Mouse (Mus musculus) heart, embryonic 10.5 days (tissue): ENCODE data around the gene Sv2c. TPM values are rescaled to one million over a fixed set of nuclear protein-coding genes. Genes with fewer than 3 reads are reported as not detected.
A peak's percentile ranks its signal among the peaks of the same experiment; 100 is the strongest.

Experiments
- DNase-seq: peaks from one replicate; pipeline ENCODE4 v3.0.0-alpha.2; 2017; ENCODE audit warnings: low spot score
- H3K27ac ChIP-seq: fragments of 300-500 bp; sonication (generic); 2 replicates; pipeline ENCODE4 v1.5.1; 2016; ENCODE audit warnings: mild to moderate bottlenecking
- H3K27me3 ChIP-seq: fragments of 300-500 bp; sonication (generic); 2 replicates; pipeline ENCODE4 v1.6.1; 2016; ENCODE audit warnings: mild to moderate bottlenecking; ENCODE audit not compliant: poor library complexity, insufficient read depth, severe bottlenecking
- H3K36me3 ChIP-seq: fragments of 300-500 bp; sonication (generic); 2 replicates; pipeline ENCODE4 v1.6.1; 2016; ENCODE audit warnings: mild to moderate bottlenecking, moderate library complexity
- H3K4me1 ChIP-seq: fragments of 300-500 bp; sonication (generic); 2 replicates; pipeline ENCODE4 v1.6.1; 2016; ENCODE audit warnings: mild to moderate bottlenecking
- H3K4me3 ChIP-seq: fragments of 300-500 bp; sonication (generic); 2 replicates; pipeline ENCODE4 v1.5.1; 2016; ENCODE audit warnings: mild to moderate bottlenecking, moderate library complexity
- H3K9me3 ChIP-seq: fragments of 300-500 bp; sonication (generic); 2 replicates; pipeline ENCODE4 v1.6.1; 2016; ENCODE audit warnings: mild to moderate bottlenecking, moderate library complexity
- WGBS: fragments of 180-500 bp; shearing (Covaris S2); methylation state at CpG from one replicate; pipeline ENCODE4 v1.1.7; 2016; 5-methylcytosine and 5-hydroxymethylcytosine counted together
- polyA plus RNA-seq: library from polyadenylated mRNA; unstranded; fragments of >200 nt; fragmentation: Nextera tagmentation; extraction: Ambion mirVana; gene quantifications from 2 replicates; pipeline ENCODE4 v1.2.1, GENCODE M21; 2016

The Sv2c gene
- 0.29 and 1.1 TPM in 2 replicates for polyA plus RNA-seq

DNA sequence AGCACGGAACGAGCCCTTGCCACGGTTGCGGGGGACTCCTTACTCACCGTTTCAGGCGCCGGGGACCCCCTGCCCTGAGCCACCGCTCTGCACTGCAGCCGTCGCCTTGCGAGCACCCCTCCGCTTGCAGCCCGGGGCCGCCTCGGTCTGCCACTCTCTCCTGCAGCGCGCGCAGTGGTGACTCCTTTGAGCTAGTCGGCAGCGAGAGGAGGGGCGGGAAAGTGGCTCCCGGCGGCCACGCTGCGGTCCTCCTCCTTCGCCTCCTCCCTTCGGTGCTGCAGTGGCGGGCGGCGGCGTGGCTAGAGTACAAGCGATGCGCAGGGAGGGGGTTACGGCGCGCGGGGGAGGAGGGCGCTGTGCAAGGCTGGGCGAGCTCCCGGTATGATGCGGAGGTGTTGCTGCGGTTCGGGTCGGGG lies at the start of gene Sv2c:
Gene Sv2c, minus strand, starts transcription at position 177 of the 416 bp plus-strand sequence.
- peak; percentile 82 for DNase-seq
- WGBS = under 1% methylated on average over 43 of the region's 44 CpGs
- Histone ChIP-seq H3K9me3 (no peaks in the 10 kb centered on the region), H3K4me3 (peak within 1 kb of the TSS; percentile 65), H3K36me3 (no peaks in the 10 kb centered on the region), H3K4me1 (peaks cover 30% of the 10 kb centered on the region), H3K27ac (0 out of 2 replicates have a peak within 1 kb of the TSS, but pooled peaks have one; percentile 52), H3K27me3 (peaks cover 86% of the 10 kb centered on the region)

DNA sequence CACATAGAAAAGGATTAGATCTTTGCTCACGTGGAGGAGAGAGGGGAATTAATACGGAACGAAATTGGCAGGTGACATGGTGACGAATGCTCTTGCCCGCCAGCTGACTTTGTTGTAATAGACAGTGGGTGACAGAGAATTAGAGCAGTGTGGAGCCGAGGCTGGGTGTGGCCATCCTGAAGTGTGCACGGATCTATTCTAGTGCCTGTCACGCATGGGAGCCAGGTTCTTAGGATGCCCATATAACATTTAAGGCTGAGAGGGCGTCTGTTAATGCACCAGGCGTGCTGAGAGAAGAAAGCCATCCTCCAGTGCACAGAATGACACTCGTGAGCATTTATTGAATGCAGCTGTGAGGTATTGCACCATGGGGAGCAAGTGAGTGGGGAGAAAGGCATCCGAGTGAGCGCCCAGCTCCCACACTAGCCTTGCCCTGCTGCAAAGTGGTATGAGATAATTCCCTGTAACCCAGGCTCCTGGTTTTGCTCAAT lies 48.3 kb upstream of the Sv2c start:
- Histone ChIP-seq H3K27ac (no peak overlapping the region), H3K9me3 (no peaks in the 10 kb centered on the region), H3K27me3 (no peaks in the 10 kb centered on the region), H3K36me3 (no peaks in the 10 kb centered on the region), H3K4me1 (0 out of 2 replicates have a peak, but pooled peaks cover 4% of the 10 kb centered on the region), H3K4me3 (no peak overlapping the region)
- WGBS = 68% methylated on average over 13 of the region's 13 CpGs
- no peak for DNase-seq

DNA sequence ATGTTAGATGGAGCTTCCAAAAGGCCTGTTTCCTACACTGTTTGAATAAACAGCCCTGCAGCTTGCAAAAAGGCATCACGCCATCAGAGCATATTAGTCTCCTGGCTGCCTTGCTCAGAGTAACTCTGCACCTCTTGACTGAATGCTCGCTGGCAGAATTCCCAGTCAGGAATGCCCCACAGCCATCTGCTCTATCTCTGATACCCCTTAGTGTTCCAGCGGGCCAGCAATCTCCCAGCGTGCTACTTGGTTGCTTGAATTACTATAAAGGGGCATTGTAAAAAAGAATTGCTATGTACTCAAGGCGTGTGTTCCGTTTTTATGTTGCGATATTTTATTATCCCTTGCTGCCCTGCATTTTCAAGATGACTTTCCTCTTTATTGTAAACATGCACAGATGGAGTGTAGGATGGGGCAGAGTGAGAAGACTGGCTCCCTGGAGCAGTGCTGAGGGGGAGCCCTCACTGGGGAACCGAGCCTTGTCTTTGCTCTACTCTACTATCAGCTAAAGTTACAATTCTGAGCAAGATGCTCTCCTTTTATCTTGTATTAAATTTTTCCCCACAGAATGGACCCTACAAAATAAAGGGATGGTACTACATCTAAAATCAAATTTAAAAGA lies 43.3 kb upstream of the Sv2c start:
- Histone ChIP-seq H3K36me3 (no peaks in the 10 kb centered on the region), H3K4me3 (no peak overlapping the region), H3K27me3 (no peaks in the 10 kb centered on the region), H3K27ac (no peak overlapping the region), H3K9me3 (no peaks in the 10 kb centered on the region), H3K4me1 (0 out of 2 replicates have a peak, but pooled peaks cover 2% of the 10 kb centered on the region)
- no peak for DNase-seq
- WGBS = 72% methylated on average over 8 of the region's 8 CpGs

DNA sequence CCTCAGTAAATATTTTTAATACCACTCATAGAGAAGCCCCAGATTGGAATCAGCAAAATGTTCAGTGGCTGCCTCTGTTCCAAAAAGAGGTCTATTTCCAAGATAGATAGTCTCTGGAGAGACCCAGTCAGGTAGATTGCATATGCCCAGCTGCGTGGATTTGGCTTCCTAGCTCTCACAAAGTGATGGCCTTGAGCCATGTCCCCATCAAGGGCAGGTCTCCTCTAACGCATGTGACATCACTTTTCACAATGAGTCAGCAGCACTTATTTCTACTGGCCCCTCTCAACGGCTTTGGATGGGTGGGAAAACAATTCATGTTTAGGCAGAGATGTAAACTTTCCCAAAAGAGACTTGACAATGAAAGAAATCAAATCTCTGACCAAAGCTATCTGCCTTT lies 41.3 kb upstream of the Sv2c start:
- H3K4me3 ChIP-seq = no peak overlapping the region
- H3K9me3 ChIP-seq = no peaks in the 10 kb centered on the region
- no peaks in the 10 kb centered on the region for H3K27me3 ChIP-seq
- DNase-seq = no peak
- H3K4me1 ChIP-seq = no peaks in the 10 kb centered on the region
- H3K27ac ChIP-seq = no peak overlapping the region
- H3K36me3 ChIP-seq = no peaks in the 10 kb centered on the region
- 77% methylated on average over 3 of the region's 3 CpGs for WGBS

DNA sequence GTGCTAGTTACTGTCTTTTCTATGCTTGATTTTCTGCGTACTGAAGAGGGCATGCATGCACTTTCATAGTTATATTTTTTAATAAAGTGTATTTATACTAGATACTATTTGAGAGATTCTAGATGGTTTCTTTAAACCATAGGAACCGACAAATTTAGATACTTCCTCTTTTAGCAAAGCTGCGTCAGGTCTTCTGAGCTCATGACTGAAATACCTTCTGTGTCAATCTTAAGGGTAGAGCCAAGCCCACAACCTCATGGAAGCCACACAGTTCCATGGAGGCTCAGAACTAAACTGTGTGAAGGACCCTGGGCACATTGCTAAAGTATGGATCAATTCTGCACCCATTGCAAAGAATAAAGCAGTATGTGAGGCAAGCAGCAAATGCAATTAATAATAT lies 39.9 kb upstream of the Sv2c start:
- Histone ChIP-seq H3K27me3 (no peaks in the 10 kb centered on the region), H3K9me3 (no peaks in the 10 kb centered on the region), H3K36me3 (no peaks in the 10 kb centered on the region), H3K27ac (no peak overlapping the region), H3K4me3 (no peak overlapping the region), H3K4me1 (no peaks in the 10 kb centered on the region)
- 88% methylated on average over 3 of the region's 3 CpGs for WGBS
- DNase-seq = no peak

DNA sequence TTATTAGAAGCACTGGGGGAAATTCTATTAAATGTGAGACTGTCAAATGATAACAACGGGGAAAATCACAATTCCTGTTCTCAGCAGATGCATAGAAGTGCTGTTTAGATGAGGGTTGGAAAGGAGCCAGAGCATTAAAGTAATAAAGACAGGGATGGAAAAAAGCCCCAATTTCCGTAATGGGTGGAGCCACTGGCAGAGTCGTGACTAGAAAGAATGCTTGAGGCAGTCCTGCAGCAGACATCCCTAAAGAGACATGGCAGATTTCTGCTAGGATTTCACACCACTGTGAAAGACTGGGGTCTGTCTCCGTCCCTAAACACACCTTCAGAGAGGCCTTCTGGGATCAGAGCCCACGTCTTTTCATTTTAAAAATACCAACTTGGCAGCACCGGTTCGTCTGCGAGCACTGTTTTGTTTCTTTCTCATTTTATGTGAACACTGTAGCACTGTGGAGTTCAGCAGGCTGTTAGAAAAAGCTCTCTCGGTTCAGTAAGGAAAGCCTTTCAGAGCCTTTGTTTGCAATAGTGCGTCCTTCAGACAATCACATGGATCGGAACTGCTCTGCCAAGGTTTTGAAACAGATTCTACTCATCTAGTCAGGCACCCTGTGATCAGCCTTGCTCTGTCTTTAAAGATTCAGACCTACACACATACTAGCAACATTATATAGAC lies 36.8 kb upstream of the Sv2c start:
- WGBS = 73% methylated on average over 11 of the region's 11 CpGs
- Histone ChIP-seq H3K27ac (no peak overlapping the region), H3K36me3 (no peaks in the 10 kb centered on the region), H3K27me3 (no peaks in the 10 kb centered on the region), H3K4me3 (no peak overlapping the region), H3K9me3 (no peaks in the 10 kb centered on the region), H3K4me1 (no peaks in the 10 kb centered on the region)
- DNase-seq = no peak

DNA sequence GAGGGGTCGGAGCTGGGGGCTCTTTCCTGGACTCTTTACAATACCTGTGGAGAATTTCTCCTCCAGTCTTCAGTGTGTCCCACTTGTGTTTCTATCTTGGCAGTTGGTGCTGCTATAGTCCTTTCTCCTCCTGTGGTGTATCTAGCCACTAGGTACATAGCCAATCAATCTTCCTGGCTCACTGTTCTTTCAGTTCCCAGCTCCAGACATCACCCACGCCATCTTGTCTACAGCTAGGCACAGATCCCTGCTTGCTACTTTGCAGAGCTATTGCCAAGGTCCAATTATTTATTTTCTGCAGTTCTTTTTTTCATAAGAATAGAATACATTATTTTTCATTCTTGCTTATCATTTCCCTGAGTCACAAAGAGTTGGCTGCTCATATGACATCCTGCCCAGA lies 34.2 kb upstream of the Sv2c start:
- H3K27ac ChIP-seq = no peak overlapping the region
- H3K4me1 ChIP-seq = no peaks in the 10 kb centered on the region
- no peaks in the 10 kb centered on the region for H3K27me3 ChIP-seq
- H3K4me3 ChIP-seq = no peak overlapping the region
- H3K36me3 ChIP-seq = no peaks in the 10 kb centered on the region
- DNase-seq = no peak
- WGBS = 78% methylated on average over 2 of the region's 2 CpGs
- no peaks in the 10 kb centered on the region for H3K9me3 ChIP-seq

DNA sequence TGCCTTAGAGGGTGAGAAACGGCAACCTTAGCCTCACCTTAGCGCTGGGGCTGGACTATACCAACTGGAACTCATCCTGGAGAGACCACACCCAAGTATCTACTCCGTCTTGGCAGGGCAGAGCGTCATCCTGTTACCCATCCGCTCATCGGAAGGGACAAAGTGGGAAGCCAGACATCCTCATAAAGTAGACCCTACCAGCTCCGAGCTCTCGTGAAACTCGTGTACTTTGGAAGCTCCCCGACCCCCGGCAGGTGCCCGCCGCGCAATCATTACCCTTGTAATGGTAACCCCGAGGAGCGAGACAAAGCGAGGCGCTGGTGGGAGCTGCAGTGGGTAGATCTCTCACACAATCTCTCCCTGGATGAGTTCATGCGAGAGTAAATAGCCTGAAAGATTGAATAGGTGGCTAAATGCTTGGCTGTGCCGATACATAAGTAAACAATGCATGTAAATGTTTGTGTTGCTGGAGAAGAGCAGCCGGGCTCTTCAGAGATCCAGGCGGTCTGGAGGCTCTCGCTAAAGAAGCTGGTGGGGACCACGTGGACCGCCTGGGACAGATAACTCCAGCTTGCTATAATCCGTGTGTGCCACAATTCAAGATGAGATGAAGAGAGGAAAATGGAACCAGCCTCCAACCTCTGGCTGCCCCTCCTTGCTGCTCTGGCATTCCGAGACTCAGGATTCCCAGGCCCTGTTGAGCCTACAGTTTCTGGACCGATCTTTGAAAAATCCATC lies 1.2 kb upstream of the Sv2c start:
- no peaks in the 10 kb centered on the region for H3K36me3 ChIP-seq
- H3K27ac ChIP-seq = no peak overlapping the region

DNA sequence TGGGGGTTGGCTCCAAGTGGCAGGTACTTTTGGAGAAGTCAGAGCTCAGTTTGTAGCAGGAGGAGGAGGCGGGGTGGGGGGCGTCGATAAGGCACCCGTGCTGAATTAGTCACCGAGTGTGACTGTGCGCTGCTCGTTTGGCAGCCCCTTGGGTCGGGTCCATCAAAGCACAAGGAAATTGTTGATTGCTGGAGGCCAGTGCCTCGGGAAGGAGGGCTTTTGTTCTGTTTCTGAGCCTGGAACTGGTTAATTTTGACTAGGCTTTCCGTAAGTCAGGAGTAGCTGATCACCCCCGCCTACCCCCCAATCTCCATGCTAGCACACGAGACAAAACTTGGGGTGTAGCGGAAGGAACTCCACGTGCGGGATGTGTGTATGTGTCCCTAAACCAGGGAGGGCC lies 456 bp upstream of the Sv2c start:
- H3K4me1 ChIP-seq = peaks cover 30% of the 10 kb centered on the region
- WGBS = under 1% methylated on average over 15 of the region's 15 CpGs
- peaks cover 82% of the 10 kb centered on the region for H3K27me3 ChIP-seq
- no peak for DNase-seq
- peak overlapping the region; percentile 65 for H3K4me3 ChIP-seq
- H3K36me3 ChIP-seq = no peaks in the 10 kb centered on the region
- 0 out of 2 replicates have a peak overlapping the region, but pooled peaks have one; percentile 52 for H3K27ac ChIP-seq
- H3K9me3 ChIP-seq = no peaks in the 10 kb centered on the region

More for the DNA sequence above, 1.2 kb upstream of the Sv2c start:
- peaks cover 83% of the 10 kb centered on the region for H3K27me3 ChIP-seq
- H3K9me3 ChIP-seq = no peaks in the 10 kb centered on the region
- peaks cover 30% of the 10 kb centered on the region for H3K4me1 ChIP-seq
- no peak for DNase-seq
- H3K4me3 ChIP-seq = peak overlapping the region; percentile 65
- WGBS = 6% methylated on average over 28 of the region's 28 CpGs

DNA sequence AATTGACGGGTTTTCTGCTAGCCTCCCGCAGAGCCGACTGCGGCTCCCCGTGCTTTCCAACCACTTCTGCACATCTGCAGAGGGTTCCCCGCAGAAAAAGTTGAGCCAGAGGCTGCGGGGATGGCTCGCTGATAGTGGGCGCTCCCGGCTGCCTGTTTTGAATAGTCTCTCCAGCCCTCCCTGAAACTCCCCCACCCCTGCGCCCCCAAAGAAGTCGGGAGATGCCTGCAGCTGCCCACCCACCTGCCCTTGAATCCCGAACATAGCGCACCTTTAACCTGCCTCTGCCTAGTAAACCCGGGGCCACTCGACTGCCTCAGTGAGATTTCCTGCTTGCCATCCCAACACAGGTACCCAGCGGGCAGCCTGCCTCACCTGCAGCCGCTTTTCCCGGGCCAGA lies 466 bp downstream of the Sv2c start:
- Histone ChIP-seq H3K27me3 (peaks cover 91% of the 10 kb centered on the region), H3K4me1 (peaks cover 30% of the 10 kb centered on the region), H3K4me3 (peak overlapping the region; percentile 65), H3K27ac (no peak overlapping the region), H3K9me3 (no peaks in the 10 kb centered on the region), H3K36me3 (no peaks in the 10 kb centered on the region)
- under 1% methylated on average over 18 of the region's 19 CpGs for WGBS
- DNase-seq = no peak

DNA sequence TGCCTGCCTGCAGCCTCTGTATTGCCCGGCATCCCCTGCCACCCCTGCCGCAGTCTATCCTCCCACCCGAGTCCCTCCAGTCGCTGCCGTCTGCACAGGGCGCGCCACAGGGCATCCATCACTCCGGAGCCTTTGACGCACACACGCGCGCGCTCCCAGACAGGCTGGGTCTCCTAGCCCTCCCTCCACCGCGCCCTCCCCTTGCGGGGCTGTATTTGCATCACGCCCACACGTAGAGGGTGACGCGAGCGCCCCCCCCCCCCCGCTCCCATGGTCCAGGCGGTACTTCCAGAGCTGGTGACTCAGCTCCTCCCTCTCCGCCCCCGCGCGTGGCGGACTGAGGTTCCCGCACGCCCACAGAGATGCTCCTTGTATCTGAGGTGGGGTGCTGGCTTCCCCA lies 1.3 kb downstream of the Sv2c start:
- Histone ChIP-seq H3K36me3 (no peaks in the 10 kb centered on the region), H3K4me1 (peaks cover 30% of the 10 kb centered on the region), H3K27me3 (peaks cover 89% of the 10 kb centered on the region), H3K27ac (no peak overlapping the region), H3K9me3 (no peaks in the 10 kb centered on the region), H3K4me3 (peak overlapping the region; percentile 65)
- no peak for DNase-seq
- WGBS = 2% methylated on average over 23 of the region's 30 CpGs

DNA sequence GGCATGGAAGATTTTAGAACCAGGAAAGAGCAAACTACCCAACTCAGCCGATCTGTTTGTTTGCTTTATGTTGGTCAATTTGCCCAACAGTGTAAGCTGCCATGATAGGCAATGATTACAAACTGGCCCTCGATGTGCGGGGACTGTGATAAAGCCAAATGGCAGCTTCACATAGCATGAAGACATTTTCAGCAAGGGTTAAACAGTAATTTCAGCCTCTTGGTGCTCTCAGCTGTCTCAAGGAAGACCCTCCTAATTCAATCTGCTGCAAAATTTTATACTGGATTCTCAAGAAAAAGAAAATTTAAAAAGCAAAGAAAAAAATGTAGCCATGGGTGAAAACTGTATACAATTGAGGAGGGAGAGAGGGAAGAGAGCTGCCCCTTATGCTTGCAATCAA lies 3.3 kb downstream of the Sv2c start:
- H3K27me3 ChIP-seq = peaks cover 74% of the 10 kb centered on the region

DNA sequence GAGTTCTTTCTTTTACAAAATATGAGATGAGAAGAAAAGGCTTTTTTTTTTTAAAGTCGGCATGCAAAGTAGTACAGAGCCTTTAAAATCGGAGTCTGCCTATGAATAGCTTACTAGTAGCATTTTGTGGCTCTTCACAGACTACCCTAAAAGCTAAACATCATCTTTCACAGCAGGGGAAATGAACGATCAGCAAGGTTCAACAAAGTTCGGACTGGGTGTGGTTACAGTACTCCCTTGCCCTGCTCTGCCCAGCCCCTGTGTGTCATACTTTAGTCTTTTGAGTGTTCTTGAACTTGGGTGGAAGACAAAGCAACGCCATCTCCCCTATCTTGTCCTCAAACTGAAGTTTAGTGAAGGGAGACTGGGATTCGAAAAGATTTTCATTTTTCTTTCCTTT lies 5.7 kb downstream of the Sv2c start:
- Histone ChIP-seq H3K4me3 (no peak overlapping the region), H3K9me3 (no peaks in the 10 kb centered on the region), H3K4me1 (peaks cover 10% of the 10 kb centered on the region), H3K36me3 (no peaks in the 10 kb centered on the region), H3K27me3 (peaks cover 50% of the 10 kb centered on the region), H3K27ac (no peak overlapping the region)
- 76% methylated on average over 6 of the region's 6 CpGs for WGBS
- DNase-seq = no peak

More for the DNA sequence above, 3.3 kb downstream of the Sv2c start:
- DNase-seq = no peak
- H3K27ac ChIP-seq = no peak overlapping the region
- H3K4me3 ChIP-seq = no peak overlapping the region
- H3K36me3 ChIP-seq = no peaks in the 10 kb centered on the region
- H3K4me1 ChIP-seq = peaks cover 30% of the 10 kb centered on the region
- no peaks in the 10 kb centered on the region for H3K9me3 ChIP-seq
- WGBS = 73% methylated on average over 3 of the region's 3 CpGs
